Mouse (Mus musculus) CH12.LX (cell line): Measurements from ENCODE around the gene Gngt2. TPM values are rescaled to one million over a fixed set of nuclear protein-coding genes. Genes with fewer than 3 reads are reported as not detected.
A peak's percentile ranks its signal among the peaks of the same experiment; 100 is the strongest.

ENCODE experiments used
- DNase-seq: peaks from one replicate; pipeline ENCODE4 v3.0.0-alpha.2; 2013; ENCODE audit errors: extremely low read depth
- H3K27ac ChIP-seq: 2 replicates; pipeline ENCODE4 v1.5.1; 2012; ENCODE audit warnings: low read depth, mild to moderate bottlenecking, control low read depth, moderate library complexity; ENCODE audit not compliant: insufficient read depth
- H3K27me3 ChIP-seq: replicated peaks from 2 replicates; pipeline ENCODE3; 2012; ENCODE audit warnings: inconsistent platforms
- H3K36me3 ChIP-seq, 2 experiments: replicated peaks in 1 of 2; 2 replicates each; pipeline versions ENCODE3 to v1.6.1; 2012; ENCODE audit warnings: inconsistent platforms in 1 of 2, low read length in 1 of 2, mild to moderate bottlenecking in 1 of 2, mixed read lengths in 1 of 2, moderate library complexity in 1 of 2; ENCODE audit not compliant: control insufficient read depth in 1 of 2, insufficient read depth in 1 of 2
- H3K4me1 ChIP-seq, 2 experiments: 2 replicates each; pipeline ENCODE4 v1.6.1; 2012; ENCODE audit warnings: inconsistent platforms in 1 of 2, moderate library complexity in 1 of 2; ENCODE audit not compliant: insufficient read depth in 2 of 2, control insufficient read depth in 1 of 2
- H3K4me2 ChIP-seq: 2 replicates; pipeline ENCODE4 v1.6.1; 2012; ENCODE audit warnings: low read depth, mild to moderate bottlenecking, control low read depth; ENCODE audit not compliant: poor library complexity, insufficient read depth, severe bottlenecking
- H3K4me3 ChIP-seq, 3 experiments: fragments of 150-350 bp in 1 of 3; sonication (generic) in 1 of 3; replicated peaks in 1 of 3; 2 replicates each; pipeline versions ENCODE3 to v1.5.1; 2011 to 2012; ENCODE audit warnings: low read depth in 2 of 3, low read length in 2 of 3, mild to moderate bottlenecking in 2 of 3, moderate library complexity in 2 of 3, control low read depth in 1 of 3, improper control_type of control experiment in 1 of 3, inconsistent platforms in 1 of 3, mixed read lengths in 1 of 3; ENCODE audit not compliant: poor library complexity in 1 of 3
- H3K79me2 ChIP-seq: replicated peaks from 2 replicates; pipeline ENCODE4 v1.6.1; 2012; ENCODE audit warnings: mild to moderate bottlenecking, moderate library complexity; ENCODE audit not compliant: control insufficient read depth, poor library complexity, insufficient read depth, severe bottlenecking; ENCODE audit errors: extremely low read depth
- H3K9ac ChIP-seq: 2 replicates; pipeline ENCODE4 v1.6.1; 2012; ENCODE audit warnings: low read depth, mild to moderate bottlenecking, control low read depth, moderate library complexity; ENCODE audit not compliant: insufficient read depth
- H3K9me3 ChIP-seq: replicated peaks from 2 replicates; pipeline ENCODE3; 2012; ENCODE audit warnings: low read length, inconsistent platforms, mixed read lengths
- BHLHE40 ChIP-seq: IDR thresholded peaks from 2 replicates; pipeline ENCODE4 v1.6.1; 2011; ENCODE audit warnings: mild to moderate bottlenecking, low read depth, low read length, improper control_type of control experiment
- CHD1 ChIP-seq: IDR thresholded peaks from 2 replicates; pipeline ENCODE4 v1.6.1; 2012; ENCODE audit warnings: low read depth, low read length, improper control_type of control experiment, inconsistent platforms
- CTCF ChIP-seq, 2 experiments: IDR thresholded peaks in 1 of 2; conservative IDR thresholded peaks in 1 of 2; 2 replicates each; pipeline ENCODE4 v1.5.1; 2011 to 2012; ENCODE audit warnings: low read depth in 2 of 2, low read length in 2 of 2, improper control_type of control experiment in 1 of 2, inconsistent platforms in 1 of 2, mild to moderate bottlenecking in 1 of 2, moderate library complexity in 1 of 2
- ELF1 ChIP-seq: IDR thresholded peaks from 2 replicates; pipeline ENCODE4 v1.6.1; 2014; ENCODE audit warnings: low read depth, mild to moderate bottlenecking, inconsistent platforms, low read length, improper control_type of control experiment
- EP300 ChIP-seq: IDR thresholded peaks from 2 replicates; pipeline ENCODE4 v1.6.1; 2011; ENCODE audit warnings: low read length, improper control_type of control experiment
- ETS1 ChIP-seq: conservative IDR thresholded peaks from 2 replicates; pipeline ENCODE4 v1.6.1; 2012; ENCODE audit warnings: low read depth, mild to moderate bottlenecking, inconsistent platforms, low read length, improper control_type of control experiment, moderate library complexity
- KAT2A ChIP-seq: IDR thresholded peaks from 2 replicates; pipeline ENCODE4 v1.6.1; 2012; ENCODE audit warnings: low read length, improper control_type of control experiment, inconsistent platforms; ENCODE audit not compliant: insufficient replicate concordance
- MAZ ChIP-seq: IDR thresholded peaks from 2 replicates; pipeline ENCODE4 v1.6.1; 2012; ENCODE audit warnings: low read depth, mild to moderate bottlenecking, inconsistent platforms, low read length, improper control_type of control experiment, moderate library complexity
- MXI1 ChIP-seq: IDR thresholded peaks from 2 replicates; pipeline ENCODE4 v1.6.1; 2011; ENCODE audit warnings: mild to moderate bottlenecking, low read depth, low read length, improper control_type of control experiment
- MYC ChIP-seq: IDR thresholded peaks from 2 replicates; pipeline ENCODE4 v1.6.1; 2011; ENCODE audit warnings: low read depth, mild to moderate bottlenecking, improper control_type of control experiment, low read length
- POLR2AphosphoS2 ChIP-seq: IDR thresholded peaks from 2 replicates; pipeline ENCODE4 v1.6.1; 2011; ENCODE audit warnings: low read depth, low read length, improper control_type of control experiment
- SIN3A ChIP-seq: IDR thresholded peaks from 2 replicates; pipeline ENCODE4 v1.6.1; 2012; ENCODE audit warnings: low read length, improper control_type of control experiment, inconsistent platforms
- TBP ChIP-seq: conservative IDR thresholded peaks from 2 replicates; pipeline ENCODE4 v1.6.1; 2011; ENCODE audit warnings: low read depth, low read length, improper control_type of control experiment
- USF1 ChIP-seq: IDR thresholded peaks from 2 replicates; pipeline ENCODE4 v1.6.1; 2014; ENCODE audit warnings: low read depth, mild to moderate bottlenecking, inconsistent platforms, low read length, improper control_type of control experiment
- USF2 ChIP-seq: conservative IDR thresholded peaks from 2 replicates; pipeline ENCODE4 v1.6.1; 2011; ENCODE audit warnings: low read depth, low read length, improper control_type of control experiment
- ZKSCAN1 ChIP-seq: IDR thresholded peaks from 2 replicates; pipeline ENCODE4 v1.6.1; 2012; ENCODE audit warnings: low read depth, inconsistent platforms, low read length, improper control_type of control experiment, borderline replicate concordance
- ZMIZ1 ChIP-seq: IDR thresholded peaks from 2 replicates; pipeline ENCODE4 v1.6.1; 2012; ENCODE audit warnings: low read depth, mild to moderate bottlenecking, inconsistent platforms, low read length, improper control_type of control experiment
- dilution Hi-C: fragments of 300-500 bp; cut with MboI; formaldehyde crosslinking; loops from 2 replicates; pipeline ENCODE4 v1.14.3; 2020; ENCODE audit warnings: low sequenced_read_pairs; ENCODE audit not compliant: extremely low pct_unique_long_range_greater_than_20kb, extremely low pct_ligation_motif_present
- in situ Hi-C: fragments of 300-500 bp; cut with MboI; formaldehyde crosslinking; loops from 3 replicates; pipeline ENCODE4 v1.14.3; 2019; ENCODE audit warnings: low sequenced_read_pairs, low pct_ligation_motif_present, low pct_unique_long_range_greater_than_20kb, mixed read lengths
- polyA plus RNA-seq: library from polyadenylated mRNA; unstranded; fragments of >175 nt; gene quantifications from 2 replicates; pipeline ENCODE4 v1.2.1, GENCODE M21; 2012; ENCODE audit warnings: low read depth; ENCODE audit not compliant: insufficient read length
- total RNA-seq, 2 experiments: library from RNA; depleted of rRNA; stranded (reverse); fragments of 300-350 nt in 1 of 2; fragments of >200 nt in 1 of 2; gene quantifications; 2 replicates each; pipeline ENCODE4 v1.2.3; 2012 to 2014

The Gngt2 gene
- total and polyA plus RNA-seq, 3 experiments, result 136 to 157 (median 143) TPM

DNA sequence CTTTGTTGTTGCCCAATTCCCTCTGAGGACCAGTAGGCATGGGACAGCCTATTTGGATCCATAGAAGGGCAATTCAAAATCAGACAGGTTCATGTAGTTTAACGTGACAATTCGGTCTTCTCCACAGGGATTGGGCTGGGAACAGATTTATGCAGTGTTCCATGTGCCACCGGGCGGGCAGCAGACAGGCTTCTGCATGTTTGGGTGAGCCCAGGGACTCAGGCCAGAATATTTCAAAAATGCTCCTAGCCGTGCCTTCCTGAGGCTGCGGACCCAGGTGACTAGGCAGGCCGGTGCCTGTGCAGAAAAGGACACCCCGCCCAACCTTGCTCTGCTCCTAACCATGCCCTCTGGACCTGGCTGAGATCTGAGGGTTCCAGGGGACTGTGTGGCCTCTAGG is 17.9 kb upstream of the Gngt2 start:
- peaks cover 42% of the 10 kb centered on the region for H3K27me3 ChIP-seq

DNA sequence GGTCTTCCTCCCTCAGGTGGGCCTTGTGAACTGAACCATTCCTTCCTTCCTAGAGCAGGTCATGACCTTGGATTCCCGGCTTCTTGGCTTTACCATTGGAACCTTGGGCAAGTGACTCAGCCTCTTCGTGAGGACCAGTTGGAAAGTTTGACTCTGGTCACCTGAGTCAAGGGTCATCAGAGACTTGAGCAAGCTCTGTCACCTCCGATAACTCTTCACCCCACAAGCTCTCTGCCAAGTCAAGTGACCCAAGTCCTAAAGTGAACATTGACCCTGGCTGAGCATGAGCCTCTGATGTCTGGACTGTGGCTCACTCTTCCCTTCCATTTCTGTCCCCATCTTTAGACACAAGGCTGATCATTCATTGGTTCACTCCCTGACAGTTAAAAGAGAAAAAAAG is 15.5 kb upstream of the Gngt2 start:
- in situ Hi-C loops, result loop anchor here (10.0 kb wide), 1 partner anchor 123 kb away; no protein-coding TSS in a partner anchor
- peaks cover 54% of the 10 kb centered on the region for H3K27me3 ChIP-seq
- dilution Hi-C loops, result no loop called here
- TF ChIP-seq BHLHE40, result peak; percentile 42
- no peak for TF ChIP-seq ZKSCAN1
- H3K27ac ChIP-seq, result no peak overlapping the region
- peaks cover 0 to 15% of the 10 kb centered on the region in 2 experiments; a peak in 2 of 4 replicates for H3K4me1 ChIP-seq
- H3K9ac ChIP-seq, result no peak overlapping the region
- no peak overlapping the region for H3K4me2 ChIP-seq
- no peak for DNase-seq
- H3K4me3 ChIP-seq, result no peak overlapping the region
- H3K36me3 ChIP-seq, result no peaks in the 10 kb centered on the region
- H3K9me3 ChIP-seq, result peaks cover 8% of the 10 kb centered on the region
- H3K79me2 ChIP-seq, result no peaks in the 10 kb centered on the region

More for the DNA sequence above, 17.9 kb upstream of the Gngt2 start:
- Histone ChIP-seq H3K9me3 (peaks cover 10% of the 10 kb centered on the region), H3K4me1 (peaks cover 0 to 7% of the 10 kb centered on the region in 2 experiments; a peak in 2 of 4 replicates), H3K27ac (no peak overlapping the region), H3K9ac (no peak overlapping the region), H3K4me3 (no peak overlapping the region), H3K36me3 (no peaks in the 10 kb centered on the region), H3K4me2 (no peak overlapping the region), H3K79me2 (no peaks in the 10 kb centered on the region)
- no peak for TF ChIP-seq MAZ
- no peak for TF ChIP-seq CTCF (conservative IDR thresholded peaks at IDR 0.05 in 1 of 2, IDR thresholded peaks at IDR 0.05 in 1 of 2; ENCODE audit: low read depth in 2 of 2, low read length in 2 of 2)
- no peak for TF ChIP-seq ZMIZ1
- TF ChIP-seq CHD1, result no peak
- TF ChIP-seq EP300, result no peak
- TF ChIP-seq BHLHE40, result no peak
- no peak for TF ChIP-seq MYC
- TF ChIP-seq POLR2AphosphoS2, result no peak
- no peak for TF ChIP-seq MXI1
- TF ChIP-seq USF2, result no peak
- TF ChIP-seq ETS1, result no peak
- TF ChIP-seq ELF1, result no peak
- TF ChIP-seq USF1, result no peak
- TF ChIP-seq TBP, result no peak
- TF ChIP-seq KAT2A, result no peak
- TF ChIP-seq SIN3A, result no peak
- no peak for DNase-seq
- dilution Hi-C loops (no loop called here), in situ Hi-C loops (loop anchor here (5.0 kb wide), 1 partner anchor 37 kb away; no protein-coding TSS in a partner anchor)
